Mouse (Mus musculus) midbrain, embryonic 10.5 days (tissue): Measurements from ENCODE around the gene Edem1. TPM values are rescaled to one million over a fixed set of nuclear protein-coding genes. Genes with fewer than 3 reads are reported as not detected.

Experiments
- DNase-seq: peaks from one replicate; pipeline ENCODE4 v3.0.0-alpha.2; 2017; ENCODE audit warnings: low spot score
- H3K27ac ChIP-seq: fragments of 300-500 bp; sonication (generic); replicated peaks from 2 replicates; pipeline ENCODE4 v1.5.1; 2016; ENCODE audit warnings: mild to moderate bottlenecking
- H3K27me3 ChIP-seq: fragments of 300-500 bp; sonication (generic); 2 replicates; pipeline ENCODE4 v1.6.1; 2016; ENCODE audit warnings: low read depth, mild to moderate bottlenecking; ENCODE audit not compliant: poor library complexity, severe bottlenecking
- H3K36me3 ChIP-seq: fragments of 300-500 bp; sonication (generic); 2 replicates; pipeline ENCODE4 v1.6.1; 2016; ENCODE audit warnings: mild to moderate bottlenecking, moderate library complexity
- H3K4me1 ChIP-seq: fragments of 300-500 bp; sonication (generic); 2 replicates; pipeline ENCODE4 v1.6.1; 2016
- H3K4me3 ChIP-seq: fragments of 300-500 bp; sonication (generic); 2 replicates; pipeline ENCODE4 v1.5.1; 2016; ENCODE audit warnings: mild to moderate bottlenecking, moderate library complexity
- H3K9me3 ChIP-seq: fragments of 300-500 bp; sonication (generic); replicated peaks from 2 replicates; pipeline ENCODE4 v1.6.1; 2016; ENCODE audit warnings: mild to moderate bottlenecking
- WGBS: fragments of 180-500 bp; shearing (Covaris S2); methylation state at CpG from one replicate; pipeline ENCODE4 v1.1.7; 2016; 5-methylcytosine and 5-hydroxymethylcytosine counted together
- polyA plus RNA-seq: library from polyadenylated mRNA; unstranded; fragments of >200 nt; fragmentation: Nextera tagmentation; extraction: Ambion mirVana; gene quantifications from 2 replicates; pipeline ENCODE4 v1.2.1, GENCODE M21; 2016

Edem1 gene
- polyA plus RNA-seq, 1 experiment from 2014 or later, result 15.7 TPM

DNA sequence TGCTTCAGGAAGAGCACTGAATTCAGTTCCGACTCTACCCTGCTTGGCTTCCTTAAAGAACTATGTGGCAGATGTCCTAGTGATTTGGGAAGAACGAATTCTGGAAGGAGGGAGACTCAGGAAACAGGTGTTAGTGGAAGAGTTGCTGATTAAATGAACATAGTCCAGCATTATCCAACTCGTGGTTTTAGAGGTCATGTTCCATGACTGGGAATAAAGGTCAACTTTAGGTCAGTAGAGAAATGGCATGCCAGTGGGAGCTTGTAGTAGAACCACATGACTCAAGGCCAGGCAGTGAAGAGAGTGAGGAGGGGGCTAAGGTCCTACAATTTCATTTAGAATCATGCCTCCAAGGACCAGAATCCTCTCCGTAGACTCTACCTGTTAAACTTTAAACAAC, 57.9 kb downstream of the Edem1 start:
- WGBS, result 76% methylated on average over 4 of the region's 4 CpGs
- no peak overlapping the region for H3K4me3 ChIP-seq
- H3K36me3 ChIP-seq, result no peaks in the 10 kb centered on the region
- no peak for DNase-seq
- H3K27ac ChIP-seq, result no peak overlapping the region
- H3K4me1 ChIP-seq, result no peaks in the 10 kb centered on the region
- H3K9me3 ChIP-seq, result peaks cover 2% of the 10 kb centered on the region; the same call in 1 of the 2 replicates
- no peaks in the 10 kb centered on the region for H3K27me3 ChIP-seq

DNA sequence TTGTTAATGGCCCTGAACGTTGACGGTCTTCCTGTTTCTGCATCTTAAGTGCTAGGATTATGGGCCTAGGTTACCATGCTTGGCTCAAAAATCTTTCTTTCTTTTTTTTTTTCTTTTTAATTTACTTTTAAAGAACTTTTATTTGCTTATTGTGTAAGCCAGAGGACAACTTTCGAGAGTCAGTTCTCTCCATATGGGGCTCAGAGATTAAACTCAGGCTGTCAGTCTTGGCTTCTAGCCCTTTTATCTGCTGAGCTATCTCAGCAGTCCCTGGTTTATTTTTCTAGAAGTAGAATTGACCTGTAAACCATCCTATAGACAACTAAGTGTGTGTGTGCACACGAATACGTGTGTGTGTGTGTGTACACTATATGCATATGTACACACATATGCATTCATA, 64.1 kb downstream of the Edem1 start:
- Histone ChIP-seq H3K4me3 (no peak overlapping the region), H3K9me3 (no peaks in the 10 kb centered on the region), H3K4me1 (no peaks in the 10 kb centered on the region), H3K36me3 (no peaks in the 10 kb centered on the region), H3K27me3 (no peaks in the 10 kb centered on the region), H3K27ac (no peak overlapping the region)
- DNase-seq, result no peak
- WGBS, result 89% methylated on average over 5 of the region's 5 CpGs

DNA sequence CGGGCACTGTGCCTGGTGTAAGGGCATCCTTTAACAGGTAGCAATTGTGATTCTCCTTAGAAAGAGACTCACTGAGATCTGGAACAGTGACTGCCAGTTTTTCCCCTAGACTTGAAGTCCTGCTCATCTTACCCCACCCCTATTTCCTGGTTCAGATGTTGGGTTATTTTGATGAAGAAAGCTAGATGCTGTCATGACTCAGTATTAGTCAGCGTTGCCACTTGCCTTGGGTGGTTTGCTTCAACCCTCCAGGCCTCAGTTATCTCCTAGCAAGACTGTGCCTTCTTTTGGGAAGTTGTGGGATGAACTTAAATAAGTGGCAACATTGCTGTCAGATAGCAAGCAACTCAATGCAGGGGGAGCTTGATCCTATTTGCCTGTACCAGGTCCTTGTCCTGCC, 66.7 kb downstream of the Edem1 start:
- no peak for DNase-seq
- Histone ChIP-seq H3K9me3 (no peaks in the 10 kb centered on the region), H3K4me1 (no peaks in the 10 kb centered on the region), H3K27ac (no peak overlapping the region), H3K4me3 (no peak overlapping the region), H3K27me3 (no peaks in the 10 kb centered on the region), H3K36me3 (no peaks in the 10 kb centered on the region)
- 89% methylated on average over 2 of the region's 2 CpGs for WGBS

DNA sequence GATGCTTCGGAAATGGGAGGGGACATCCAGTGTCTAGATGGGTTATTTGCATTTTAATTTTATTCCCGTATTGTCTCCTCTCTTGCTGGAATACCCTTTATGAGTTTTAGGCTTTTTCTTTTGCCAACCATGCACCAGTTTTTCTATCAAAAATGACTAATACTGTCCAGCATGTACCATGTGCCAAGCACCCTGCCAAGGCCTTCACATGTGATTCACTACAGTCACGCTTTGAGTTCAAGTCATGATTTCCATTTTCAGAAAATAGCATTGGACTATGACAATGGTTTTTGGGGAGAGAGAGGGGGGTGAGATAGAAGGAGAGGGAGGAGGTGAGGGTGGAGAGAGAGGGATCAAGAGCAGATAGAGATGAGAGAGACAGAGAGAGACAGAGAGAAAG, 67.5 kb downstream of the Edem1 start:
- H3K9me3 ChIP-seq, result no peaks in the 10 kb centered on the region
- no peaks in the 10 kb centered on the region for H3K27me3 ChIP-seq
- H3K27ac ChIP-seq, result no peak overlapping the region
- H3K4me3 ChIP-seq, result no peak overlapping the region
- H3K36me3 ChIP-seq, result no peaks in the 10 kb centered on the region
- no peaks in the 10 kb centered on the region for H3K4me1 ChIP-seq
- WGBS, result 86% methylated on average over 3 of the region's 3 CpGs
- no peak for DNase-seq

DNA sequence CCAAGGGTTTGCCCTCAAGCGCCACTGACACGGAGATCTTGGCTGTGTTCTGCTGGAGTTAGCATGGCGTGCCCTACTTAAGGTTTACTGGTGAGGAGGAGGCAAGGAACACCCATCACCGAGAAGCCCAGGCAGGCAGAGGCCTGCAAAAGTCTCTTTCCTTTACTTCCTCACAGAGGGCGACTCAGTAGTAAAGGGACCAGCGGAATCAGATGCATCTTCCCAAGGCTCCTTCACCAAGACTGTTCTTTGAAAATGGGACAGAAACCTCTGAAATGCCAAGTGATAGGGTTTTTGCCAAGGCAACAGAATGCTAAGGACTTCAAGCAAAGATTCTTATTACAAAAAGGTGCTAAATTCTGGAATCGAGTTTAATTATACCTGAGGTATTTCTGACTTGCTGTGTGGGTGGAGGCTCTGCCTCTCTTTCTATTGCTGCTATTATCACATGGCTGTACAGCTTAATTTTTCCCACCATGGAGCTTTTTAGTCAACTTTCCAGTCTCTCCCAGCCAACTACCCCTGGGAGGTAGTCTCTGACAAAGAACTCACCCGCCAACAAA, 68.2 kb downstream of the Edem1 start:
- no peak overlapping the region for H3K4me3 ChIP-seq
- no peak for DNase-seq
- H3K36me3 ChIP-seq, result no peaks in the 10 kb centered on the region
- H3K27ac ChIP-seq, result no peak overlapping the region
- 82% methylated on average over 8 of the region's 8 CpGs for WGBS
- no peaks in the 10 kb centered on the region for H3K4me1 ChIP-seq
- no peaks in the 10 kb centered on the region for H3K9me3 ChIP-seq
- no peaks in the 10 kb centered on the region for H3K27me3 ChIP-seq

DNA sequence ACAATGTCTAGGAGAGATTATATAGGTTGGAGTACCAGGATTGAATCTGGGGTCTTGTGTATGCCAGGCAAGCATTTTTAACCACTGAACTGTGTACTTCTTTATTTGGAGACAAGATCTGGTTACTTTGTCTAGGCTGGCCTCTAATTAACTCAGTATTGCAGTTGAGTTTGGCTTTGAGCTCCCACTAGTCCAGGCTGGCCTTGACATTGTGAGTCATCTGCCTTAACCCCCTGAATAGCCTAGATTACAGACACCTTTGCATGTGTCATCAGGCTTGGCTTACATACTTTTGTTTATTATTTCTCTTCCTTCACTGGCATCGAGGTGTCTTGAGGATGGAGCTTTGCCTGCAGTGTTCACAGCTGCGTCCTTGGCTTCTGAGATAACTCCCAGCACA, 70.8 kb downstream of the Edem1 start:
- Histone ChIP-seq H3K27ac (no peak overlapping the region), H3K27me3 (no peaks in the 10 kb centered on the region), H3K4me3 (no peak overlapping the region), H3K4me1 (no peaks in the 10 kb centered on the region), H3K9me3 (no peaks in the 10 kb centered on the region), H3K36me3 (no peaks in the 10 kb centered on the region)
- 78% methylated on average over 2 of the region's 2 CpGs for WGBS
- DNase-seq, result no peak

DNA sequence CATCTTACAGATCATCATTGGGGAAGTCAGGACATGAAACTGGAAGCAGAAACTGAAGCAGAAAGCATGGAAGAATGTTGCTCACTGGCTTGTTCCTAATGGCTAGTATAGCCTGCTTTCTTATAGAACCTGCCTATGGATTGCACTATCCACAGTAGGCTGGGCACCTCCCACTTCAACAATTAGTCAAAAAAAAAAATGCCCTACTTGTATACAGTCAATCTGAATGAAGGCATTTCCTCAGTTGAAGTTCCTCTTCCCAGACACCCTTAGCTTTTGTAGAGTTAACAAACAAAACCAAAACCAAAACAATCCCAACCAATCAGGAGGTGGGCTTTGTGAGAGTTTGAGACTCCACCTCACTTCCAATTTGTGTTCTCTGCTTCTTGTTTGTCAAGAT, 73.7 kb downstream of the Edem1 start:
- no peak for DNase-seq
- Histone ChIP-seq H3K27ac (no peak overlapping the region), H3K9me3 (no peaks in the 10 kb centered on the region), H3K4me1 (no peaks in the 10 kb centered on the region), H3K27me3 (no peaks in the 10 kb centered on the region), H3K4me3 (no peak overlapping the region), H3K36me3 (no peaks in the 10 kb centered on the region)

DNA sequence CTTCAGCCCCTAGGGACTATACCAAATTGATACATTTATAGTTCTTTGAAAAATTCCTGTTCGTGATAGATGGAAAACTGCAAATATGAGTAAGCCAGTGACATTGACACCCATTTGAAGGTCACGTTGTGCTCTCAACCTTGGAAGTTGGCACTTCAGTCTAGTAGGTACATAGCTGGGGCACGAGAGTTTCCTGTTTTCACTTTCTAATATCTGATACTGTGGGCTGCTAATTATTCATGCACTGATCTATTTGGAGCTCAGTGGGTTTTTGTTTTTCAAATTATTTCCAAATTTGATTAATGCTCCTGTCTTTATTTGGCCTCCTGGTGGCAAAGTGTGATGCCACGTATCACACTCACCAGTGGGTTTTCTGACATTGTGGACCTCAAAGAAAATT, 74.8 kb downstream of the Edem1 start:
- DNase-seq, result no peak
- Histone ChIP-seq H3K9me3 (no peaks in the 10 kb centered on the region), H3K36me3 (no peaks in the 10 kb centered on the region), H3K27me3 (no peaks in the 10 kb centered on the region), H3K27ac (no peak overlapping the region), H3K4me1 (no peaks in the 10 kb centered on the region), H3K4me3 (no peak overlapping the region)
- 79% methylated on average over 4 of the region's 4 CpGs for WGBS

DNA sequence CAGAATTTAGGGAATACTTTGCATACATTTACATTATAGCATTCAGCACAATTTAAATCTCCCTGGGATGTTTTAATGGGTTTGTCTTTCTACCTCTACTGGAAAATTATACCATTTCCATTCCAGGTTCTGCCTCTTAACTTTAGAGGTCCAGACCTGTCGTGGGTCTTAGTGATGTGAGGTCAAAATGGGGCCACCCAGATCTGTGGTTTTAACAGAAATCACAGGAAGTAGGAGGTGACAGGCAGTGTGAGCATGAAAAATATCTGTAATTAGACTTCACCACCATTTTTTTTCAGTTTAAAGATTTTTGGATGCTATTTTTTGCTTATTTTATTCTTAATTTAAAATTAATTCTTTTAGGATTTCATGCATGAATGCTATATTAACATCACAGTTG, 78.1 kb downstream of the Edem1 start:
- Histone ChIP-seq H3K27me3 (no peaks in the 10 kb centered on the region), H3K4me1 (no peaks in the 10 kb centered on the region), H3K27ac (no peak overlapping the region), H3K36me3 (no peaks in the 10 kb centered on the region), H3K4me3 (no peak overlapping the region), H3K9me3 (no peaks in the 10 kb centered on the region)
- WGBS, result 66% methylated on average over 1 of the region's 1 CpGs
- DNase-seq, result no peak

Other genes starting within 250 kb of the Edem1 start
- gene Bhlhe40, start 168.0 kb upstream of the Edem1 start, polyA plus RNA-seq, result 1.8 and 1.9 TPM in 2 replicates
- gene Arl8b, start 45.5 kb upstream of the Edem1 start, polyA plus RNA-seq, result 67.4 and 69.2 TPM in 2 replicates